Mouse (Mus musculus) cerebellum, adult 11 months (tissue): ENCODE measurements at regions not wholly inside any gene's neighbourhood (a gene's known extent, or its start where the extent isn't known, plus 50 kb on each side); places are given as distances from the start of the nearest gene placed in this dataset.

ENCODE experiments used
- DNase-seq: peaks from one replicate; pipeline ENCODE4 v3.0.0; 2022

DNA sequence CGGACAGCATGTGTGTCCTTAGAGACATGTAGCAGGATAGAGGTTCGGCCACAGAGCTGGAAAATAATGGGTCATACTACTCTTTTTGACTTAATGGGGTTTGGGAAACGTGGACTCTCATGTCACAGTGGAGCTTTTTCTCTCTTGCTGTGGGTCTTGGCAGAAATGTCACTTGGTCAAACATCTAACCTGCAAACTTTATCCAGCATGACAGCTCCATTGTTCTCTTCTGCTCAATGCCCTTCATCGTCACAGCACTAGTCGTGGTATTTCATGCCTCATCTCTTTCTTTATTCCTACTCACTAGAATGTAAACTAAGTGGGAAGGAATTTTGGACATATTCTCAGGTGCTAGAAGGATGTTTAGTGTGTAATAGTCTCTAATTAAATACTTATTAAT, 171.9 kb upstream of the Steap4 start:
- DNase-seq, result no peak

DNA sequence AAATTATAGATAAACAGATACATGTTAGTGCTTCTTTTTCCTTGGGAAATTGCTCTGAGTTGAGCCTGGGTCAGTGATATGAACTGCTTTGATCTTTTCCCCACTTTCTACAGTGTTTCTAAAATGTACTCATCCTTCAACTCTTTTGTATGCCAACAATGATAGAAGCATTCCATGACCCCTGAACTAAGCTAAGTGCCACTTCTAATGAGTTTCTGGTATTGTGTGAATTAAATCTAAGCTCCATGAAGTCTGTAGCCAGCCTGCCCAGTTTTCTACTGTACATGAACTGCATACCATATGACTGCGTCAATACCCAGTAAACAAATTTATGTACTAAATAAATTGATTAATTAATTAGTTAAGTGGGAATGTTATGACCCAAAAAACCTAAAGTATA, 171.1 kb upstream of the Steap4 start:
- DNase-seq, result no peak

GRCm38 (mm10) chr5:7820592-7820991, 139.7 kb upstream of the Steap4 start:
- no peak for DNase-seq

DNA sequence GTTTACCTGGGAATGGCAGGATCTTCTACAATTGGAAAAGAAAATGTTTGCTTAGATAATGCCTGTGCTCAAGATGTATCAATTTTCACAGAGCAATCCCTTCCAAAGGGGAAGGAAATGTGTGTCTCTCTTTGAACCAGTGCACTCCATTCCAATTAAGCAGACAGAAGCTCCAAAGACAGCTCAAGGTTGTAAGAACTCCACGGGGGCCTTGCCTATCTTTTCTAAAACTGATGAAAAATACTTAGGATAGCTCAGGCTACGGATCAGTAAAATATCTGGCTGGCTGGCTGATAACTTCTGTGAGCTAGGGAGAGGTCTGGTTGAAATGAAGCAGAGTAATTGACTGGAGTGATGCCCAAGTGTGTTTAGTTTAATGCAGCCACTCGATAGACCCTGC, 138.6 kb upstream of the Steap4 start:
- no peak for DNase-seq

- DNase-seq, result no peak
Measured at GRCm38 (mm10) chr5:7829618-7830017, 130.6 kb upstream of the Steap4 start.

- DNase-seq, result no peak
Measured at GRCm38 (mm10) chr5:7833812-7834211, 126.4 kb upstream of the Steap4 start.

- DNase-seq, result no peak
Measured at GRCm38 (mm10) chr5:7863047-7863446, 97.2 kb upstream of the Steap4 start.

DNA sequence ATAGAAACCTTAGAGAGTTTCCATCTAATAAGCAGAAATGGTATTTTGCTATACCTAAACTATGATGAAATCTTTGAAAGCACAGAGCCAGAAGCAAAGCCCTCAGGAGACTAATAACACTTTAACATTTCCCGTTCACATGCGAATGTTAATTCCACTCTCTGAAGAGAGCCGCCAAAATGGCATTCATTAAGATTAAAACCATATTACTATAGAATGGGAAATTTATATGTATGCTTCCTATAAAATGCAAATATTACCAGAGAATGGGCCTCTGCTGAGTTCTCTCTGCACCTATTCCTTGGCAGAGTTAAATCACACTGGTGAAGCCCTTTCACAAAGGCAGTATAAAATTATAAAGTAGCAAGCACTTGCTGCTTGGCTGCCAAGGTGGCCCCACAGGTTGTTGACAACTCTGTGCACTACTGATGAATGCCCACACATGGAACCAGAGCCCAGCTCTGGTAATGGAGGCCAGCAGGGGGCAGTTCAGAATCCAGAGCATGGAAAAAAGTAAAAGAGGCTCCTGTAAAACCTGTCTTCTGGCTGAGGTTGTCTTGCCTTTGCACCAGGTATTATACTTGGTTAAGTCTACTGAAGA, 94.1 kb upstream of the Steap4 start:
- DNase-seq, result no peak

- no peak for DNase-seq
Measured at GRCm38 (mm10) chr5:7899537-7899936, 60.7 kb upstream of the Steap4 start.
